Mouse (Mus musculus) heart, adult 2 months (tissue): ENCODE measurements around the gene Slc16a9.

Experiments
- CTCF ChIP-seq: fragments of 200-600 bp; IDR thresholded peaks from 2 replicates; pipeline ENCODE4 v1.8.1; 2022; ENCODE audit warnings: antibody characterized with exemption, mild to moderate bottlenecking, moderate library complexity
- EP300 ChIP-seq: fragments of 200-500 bp; IDR thresholded peaks from 2 replicates; pipeline ENCODE4 v1.6.1; 2011; ENCODE audit warnings: low read depth, low read length, control low read depth; ENCODE audit not compliant: insufficient read depth
- POLR2A ChIP-seq: fragments of 200-500 bp; IDR thresholded peaks from 2 replicates; pipeline ENCODE4 v1.6.1; 2011; ENCODE audit warnings: mild to moderate bottlenecking, low read depth, low read length, control low read depth; ENCODE audit not compliant: insufficient read depth

DNA sequence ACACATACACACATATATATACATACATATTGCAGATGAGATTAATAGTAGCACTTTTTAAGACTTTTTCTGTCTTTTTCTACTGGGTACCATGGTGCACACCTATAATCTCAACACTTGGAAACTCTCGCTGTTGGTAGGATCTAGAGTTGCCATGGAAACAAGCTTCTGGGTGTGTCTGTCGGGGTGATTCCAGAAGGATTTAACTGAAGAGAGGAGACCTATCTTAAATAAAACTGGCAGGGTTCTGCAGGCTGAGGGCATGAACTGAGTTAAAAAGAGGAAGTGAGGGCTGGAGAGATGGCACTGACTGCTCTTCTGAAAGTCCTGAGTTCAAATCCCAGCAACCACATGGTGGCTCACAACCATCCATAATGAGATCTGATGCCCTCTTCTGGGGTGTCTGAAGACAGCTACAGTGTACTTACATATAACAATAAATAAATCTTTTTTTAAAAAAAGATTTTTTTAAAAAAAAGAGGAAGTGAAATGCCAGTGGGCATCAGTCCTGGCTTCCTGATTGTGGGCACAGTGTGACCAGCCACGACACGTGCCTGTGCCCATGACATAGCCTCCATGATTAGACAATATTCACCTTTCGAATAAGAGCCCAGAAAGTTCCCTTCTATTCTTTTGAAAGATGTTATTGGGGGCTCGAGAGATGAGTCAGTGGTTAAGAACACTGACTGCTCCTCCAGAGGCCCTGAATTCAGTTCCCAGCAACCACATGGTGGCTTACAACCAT, 45.3 kb upstream of the Slc16a9 start:
- TF ChIP-seq CTCF (no peak), POLR2A (no peak), EP300 (no peak)
